Mouse (Mus musculus): Measurements from ENCODE around the gene Hpdl. TPM values are rescaled to one million over a fixed set of nuclear protein-coding genes. Genes with fewer than 3 reads are reported as not detected.

The Hpdl gene
- total RNA-seq, 1 experiment from 2014 or later: not detected

DNA sequence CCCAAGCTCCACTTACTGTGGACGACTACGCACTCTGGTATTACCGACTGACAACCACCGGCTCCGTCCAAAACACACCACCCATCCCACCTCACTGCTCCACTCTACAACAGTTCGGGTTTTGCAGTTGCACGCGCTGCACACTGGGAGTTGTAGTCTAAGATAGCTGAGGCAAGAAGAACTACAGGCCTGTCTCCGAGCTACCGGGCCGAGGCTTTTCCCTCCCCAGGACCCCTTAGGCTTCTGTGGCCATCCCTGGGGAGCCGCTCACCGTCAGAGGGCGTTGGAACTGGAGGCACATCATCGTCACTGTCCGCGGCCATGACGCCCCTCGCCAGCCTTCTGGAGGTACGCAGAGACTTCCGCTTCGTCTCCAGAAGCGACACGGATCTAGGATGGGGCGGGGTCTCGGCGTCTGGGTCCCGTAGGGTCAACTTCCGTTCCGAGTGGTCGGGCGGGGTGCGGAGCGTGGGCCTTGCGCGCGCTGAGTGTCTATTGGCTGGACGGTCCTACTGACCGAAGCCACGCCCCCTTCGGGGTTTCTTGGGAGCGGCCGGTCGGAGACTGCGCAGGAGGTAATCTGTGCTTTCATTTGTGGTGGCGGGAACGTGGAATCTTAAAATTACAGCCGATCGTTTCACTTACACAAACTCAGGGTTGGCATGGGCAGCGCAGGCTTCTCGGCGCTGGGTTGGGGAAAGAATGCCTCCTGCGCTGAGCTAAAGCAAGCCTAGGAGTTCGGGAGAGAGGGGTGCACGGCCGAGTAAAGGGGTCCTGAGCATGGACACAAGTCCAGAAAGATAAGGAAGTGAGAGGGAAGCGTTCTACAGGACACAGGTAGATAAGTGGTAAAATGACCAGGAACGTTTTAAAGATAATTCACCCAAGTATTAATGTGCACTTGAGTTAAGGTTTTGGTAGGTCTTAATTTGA, 14.0 kb downstream of the Hpdl start, which contains the start of the genes Toe1 and Mutyh:
Gene Toe1 (minus strand): TSS at position 444 of the 933 bp plus-strand sequence.
Gene Mutyh (plus strand): TSS at position 527 of the 933 bp plus-strand sequence.
- peak; percentile 96 for ATAC-seq (replicated peaks; ENCODE audit: insufficient number of reproducible peaks, low FRiP score, low TSS enrichment, poor library complexity, severe bottlenecking)

DNA sequence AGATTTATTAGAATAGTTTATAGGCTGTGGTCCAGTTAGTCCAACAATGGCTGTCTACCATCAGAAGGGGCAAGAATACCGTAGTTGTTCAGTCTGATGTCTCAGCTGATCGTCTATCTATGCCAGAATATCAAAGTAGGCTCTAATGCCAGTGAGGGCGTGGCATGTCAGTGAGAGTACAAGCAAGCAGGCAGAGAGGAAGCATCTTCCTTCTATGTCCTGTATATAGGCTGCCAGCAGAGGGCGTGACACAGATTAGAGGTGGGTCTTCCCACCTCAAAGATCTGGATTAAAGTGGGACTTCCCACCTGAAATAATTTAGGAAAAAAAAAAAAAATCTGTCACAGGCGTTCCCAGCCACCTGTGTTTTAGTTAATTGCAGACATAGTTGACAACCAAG, 21.6 kb downstream of the Hpdl start:
- ATAC-seq (replicated peaks; ENCODE audit: insufficient number of reproducible peaks, low FRiP score, low TSS enrichment, poor library complexity, severe bottlenecking): 0 out of 2 replicates have a peak, but pooled peaks have one; percentile 52

DNA sequence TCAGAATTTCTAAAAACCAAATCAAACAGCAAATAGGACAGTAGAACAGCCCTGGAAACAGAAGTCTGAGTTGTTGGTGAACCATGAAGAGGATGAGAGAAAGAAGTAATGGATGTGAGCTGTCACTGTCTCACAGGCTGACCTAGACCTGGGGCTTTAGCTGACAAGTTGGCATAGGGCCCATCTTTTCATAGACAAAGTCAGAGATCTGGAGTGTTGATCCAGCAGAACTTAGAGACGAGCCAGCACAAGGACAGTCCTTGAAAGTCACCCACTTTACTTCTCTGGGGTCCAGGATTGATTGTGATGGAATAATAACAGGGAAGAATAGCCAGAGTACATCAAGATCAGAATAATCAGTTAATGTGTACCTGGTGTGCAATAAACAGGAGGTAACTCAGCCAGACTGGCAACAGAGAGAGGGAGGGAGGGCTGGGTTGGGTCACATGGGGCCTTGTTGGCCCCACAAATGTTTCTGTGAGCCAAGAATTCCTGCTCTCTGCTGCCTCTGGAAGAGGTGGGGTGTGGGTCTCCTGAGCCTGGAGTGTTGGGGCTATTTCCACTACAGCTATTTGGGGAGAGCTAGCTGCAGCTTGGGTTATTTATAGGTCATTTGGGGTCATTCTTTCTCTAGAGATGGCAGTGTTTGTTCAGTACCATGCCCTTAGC, 24.9 kb downstream of the Hpdl start:
- ATAC-seq (replicated peaks; ENCODE audit: insufficient number of reproducible peaks, low FRiP score, low TSS enrichment, poor library complexity, severe bottlenecking): no peak

DNA sequence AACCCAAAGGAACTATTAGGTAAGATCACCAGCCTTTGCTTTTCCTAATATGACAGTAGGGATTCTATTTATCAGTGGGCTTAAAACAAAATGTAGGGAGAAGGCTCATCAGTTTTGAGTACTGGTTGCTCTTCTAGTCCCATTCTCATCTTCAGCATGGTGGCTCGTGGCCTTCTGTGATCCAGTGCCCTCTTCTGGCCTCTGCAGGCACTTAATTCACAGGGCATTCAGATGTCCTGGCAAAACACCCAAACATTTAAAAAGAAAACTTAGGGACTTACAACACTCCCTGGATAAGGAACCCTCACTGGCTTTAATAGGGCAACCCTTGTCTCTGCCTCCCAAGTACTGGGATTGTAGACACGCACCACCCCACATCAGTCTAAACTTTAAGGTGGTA, 27.2 kb downstream of the Hpdl start:
- no peak for ATAC-seq (replicated peaks; ENCODE audit: insufficient number of reproducible peaks, low FRiP score, low TSS enrichment, poor library complexity, severe bottlenecking)

DNA sequence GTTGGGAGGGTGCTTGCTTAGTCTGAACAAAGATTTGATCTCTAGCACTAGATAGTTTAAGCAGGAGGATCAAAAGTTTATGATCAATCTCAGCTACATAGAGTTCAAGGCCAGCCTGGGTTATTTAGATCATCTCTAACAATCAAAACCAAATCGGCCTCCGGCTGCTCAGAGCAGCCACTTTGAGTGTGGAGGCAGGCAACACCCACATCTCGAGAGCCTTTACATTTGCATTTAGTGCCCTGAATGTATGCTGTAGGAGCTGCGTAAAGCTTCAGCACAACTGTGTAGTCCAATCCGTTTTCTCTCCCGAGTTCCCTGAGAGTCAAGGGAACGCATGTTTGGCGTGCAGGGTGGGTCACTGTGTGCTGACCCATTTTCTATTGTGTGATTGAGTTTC, 29.1 kb downstream of the Hpdl start:
- no peak for ATAC-seq (replicated peaks; ENCODE audit: insufficient number of reproducible peaks, low FRiP score, low TSS enrichment, poor library complexity, severe bottlenecking)

DNA sequence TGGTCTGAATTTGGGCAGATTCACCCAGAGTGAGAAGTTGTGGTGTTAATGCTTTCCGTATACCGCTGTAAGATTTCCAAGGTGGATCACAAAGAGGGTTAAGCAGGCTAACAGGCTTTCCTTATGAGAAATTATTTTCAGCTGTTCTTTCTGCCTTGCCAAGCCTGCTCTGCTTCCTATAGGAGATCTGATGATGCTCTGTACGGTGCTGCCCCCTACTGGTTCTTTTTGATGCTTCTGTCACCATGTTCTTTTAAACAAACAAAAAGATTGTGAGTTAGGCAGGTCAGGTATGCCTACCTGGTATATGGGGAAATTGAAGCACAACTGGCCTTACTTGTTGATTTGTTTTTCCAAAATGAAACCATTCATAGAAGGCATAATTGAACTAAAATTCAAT, 32.6 kb downstream of the Hpdl start:
- ATAC-seq (replicated peaks; ENCODE audit: insufficient number of reproducible peaks, low FRiP score, low TSS enrichment, poor library complexity, severe bottlenecking): peak; percentile 78

DNA sequence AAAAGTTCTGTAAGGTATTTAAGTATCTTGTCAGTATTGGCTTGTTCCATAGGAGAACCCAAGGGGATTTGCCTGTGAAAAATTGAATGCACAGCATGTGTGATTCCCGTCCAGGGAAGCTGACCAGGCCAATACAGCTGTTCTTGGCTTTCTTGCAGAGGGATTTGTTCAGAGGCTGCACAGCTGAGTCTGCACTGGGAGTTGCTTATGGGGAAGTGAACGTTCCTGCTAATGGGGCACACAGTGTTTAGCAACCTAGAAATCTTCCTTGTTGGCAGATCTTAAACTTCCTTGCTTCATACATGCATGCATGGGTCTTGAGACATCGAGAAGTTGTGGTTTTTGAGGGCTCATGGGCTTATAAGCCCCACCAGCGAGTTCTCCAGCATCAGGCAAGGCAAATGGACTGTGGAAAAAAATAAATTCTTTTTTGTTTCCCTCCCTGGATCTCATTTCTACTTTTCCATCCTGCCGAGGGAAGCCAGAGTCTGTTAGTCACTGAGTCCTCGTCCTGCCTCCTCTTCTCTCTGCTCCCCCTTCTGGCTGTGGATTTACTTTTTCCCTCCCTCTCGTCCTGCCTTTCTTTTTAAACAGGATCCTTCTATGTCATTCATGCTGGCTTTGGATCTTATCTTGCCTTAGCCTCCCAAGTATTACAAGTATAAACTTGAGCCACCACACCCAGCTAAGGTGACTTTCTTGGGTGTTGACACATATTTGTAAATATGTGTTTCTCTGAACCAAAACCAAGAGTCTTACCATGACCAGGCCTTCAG, 33.3 kb downstream of the Hpdl start:
- ATAC-seq (replicated peaks; ENCODE audit: insufficient number of reproducible peaks, low FRiP score, low TSS enrichment, poor library complexity, severe bottlenecking): peak; percentile 91

DNA sequence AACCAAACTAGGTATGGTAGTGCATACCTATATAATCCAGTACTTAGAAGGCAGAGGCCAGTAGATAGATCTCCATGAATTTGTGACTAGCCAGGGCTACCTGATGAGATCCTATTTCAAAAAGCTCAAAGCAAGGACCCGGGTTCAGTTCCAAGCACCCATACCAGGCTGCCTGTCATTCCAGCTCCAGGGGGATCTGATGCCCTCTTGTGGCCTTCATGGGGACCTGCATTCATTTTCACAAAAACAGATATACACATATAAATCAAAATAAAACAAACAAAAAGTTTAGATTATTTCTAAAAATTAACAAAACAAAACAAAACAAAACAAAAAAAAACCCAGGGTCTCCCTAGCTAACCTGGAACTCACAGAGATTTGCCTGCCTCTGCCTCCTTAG, 34.9 kb downstream of the Hpdl start:
- no peak for ATAC-seq (replicated peaks; ENCODE audit: insufficient number of reproducible peaks, low FRiP score, low TSS enrichment, poor library complexity, severe bottlenecking)

DNA sequence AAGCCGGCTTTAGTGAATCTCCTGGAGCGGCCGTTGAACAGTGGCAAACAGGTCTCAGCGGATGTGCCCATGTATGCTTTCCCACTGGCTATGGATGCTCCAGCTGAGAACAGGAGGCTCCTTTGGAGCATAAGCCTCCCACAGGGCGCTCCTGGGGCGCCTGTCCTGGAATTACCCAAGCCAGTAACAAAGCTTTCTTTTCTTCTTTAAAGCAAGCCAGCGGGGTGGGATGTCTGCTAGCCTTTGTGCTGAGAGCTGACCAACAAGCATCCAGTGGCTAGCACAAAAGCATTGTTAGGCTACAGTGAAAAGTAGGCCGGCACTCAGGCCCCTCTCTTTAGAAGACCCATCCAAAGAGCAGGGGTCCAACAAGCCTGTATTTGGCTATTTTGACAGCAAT, 39.3 kb downstream of the Hpdl start:
- ATAC-seq (replicated peaks; ENCODE audit: insufficient number of reproducible peaks, low FRiP score, low TSS enrichment, poor library complexity, severe bottlenecking): no peak

DNA sequence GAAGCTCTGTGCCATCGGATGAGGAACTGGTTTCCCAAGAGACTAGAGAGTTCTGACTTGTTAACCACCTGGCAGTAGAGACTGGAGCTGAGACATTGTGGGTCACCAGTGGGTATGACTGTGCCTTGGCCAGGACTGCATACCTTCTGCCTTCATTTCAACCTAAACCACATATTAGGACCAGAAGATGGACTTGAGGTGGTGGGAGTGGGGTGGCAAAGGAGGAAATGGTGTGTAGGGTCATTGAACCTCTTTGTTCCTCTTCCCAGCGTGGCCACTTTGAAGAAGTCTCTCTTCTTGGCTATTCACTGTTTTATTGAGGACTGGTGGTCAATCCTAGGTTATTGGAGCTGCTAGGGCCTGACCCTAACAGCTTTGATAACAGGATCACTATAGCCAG, 40.1 kb downstream of the Hpdl start:
- ATAC-seq (replicated peaks; ENCODE audit: insufficient number of reproducible peaks, low FRiP score, low TSS enrichment, poor library complexity, severe bottlenecking): no peak

DNA sequence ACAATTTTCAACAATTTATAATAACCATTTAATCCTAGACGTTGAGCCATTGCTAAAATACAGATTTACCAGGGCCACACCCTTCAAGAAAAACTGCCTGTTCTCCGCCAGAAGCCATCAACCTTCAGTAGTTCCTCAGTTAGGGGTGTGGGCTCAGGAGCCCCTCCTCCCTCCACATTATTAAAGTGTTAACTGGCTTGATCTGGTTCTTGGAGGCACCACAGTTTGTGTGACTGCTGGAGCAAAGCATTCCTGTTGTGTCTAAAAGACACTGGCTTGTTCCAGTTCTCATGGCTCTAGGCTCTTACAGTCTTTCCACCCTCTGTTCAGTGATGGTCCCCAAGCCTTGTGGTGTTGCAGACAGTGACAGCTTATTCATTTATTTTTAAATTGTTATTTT, 41.0 kb downstream of the Hpdl start:
- no peak for ATAC-seq (replicated peaks; ENCODE audit: insufficient number of reproducible peaks, low FRiP score, low TSS enrichment, poor library complexity, severe bottlenecking)

DNA sequence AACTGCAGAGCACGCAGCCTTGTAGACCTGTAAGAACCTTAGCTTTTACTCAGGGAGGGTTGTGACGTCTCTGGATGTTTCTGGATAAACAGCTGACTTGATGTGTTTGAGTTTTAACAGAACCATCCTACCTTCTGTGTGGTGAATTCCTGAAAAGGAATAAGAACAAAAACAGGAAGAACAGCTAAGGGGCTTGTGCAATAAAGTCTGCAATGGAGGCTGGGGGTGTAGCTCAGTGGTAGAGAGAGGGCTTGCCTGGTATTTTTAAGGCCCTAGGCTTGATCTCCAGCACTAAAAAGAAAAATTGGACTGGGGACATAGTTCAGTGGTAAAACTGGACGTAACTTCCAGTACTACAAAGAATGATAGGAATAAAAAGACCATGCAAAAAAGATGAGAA, 44.4 kb downstream of the Hpdl start:
- ATAC-seq (replicated peaks; ENCODE audit: insufficient number of reproducible peaks, low FRiP score, low TSS enrichment, poor library complexity, severe bottlenecking): no peak

DNA sequence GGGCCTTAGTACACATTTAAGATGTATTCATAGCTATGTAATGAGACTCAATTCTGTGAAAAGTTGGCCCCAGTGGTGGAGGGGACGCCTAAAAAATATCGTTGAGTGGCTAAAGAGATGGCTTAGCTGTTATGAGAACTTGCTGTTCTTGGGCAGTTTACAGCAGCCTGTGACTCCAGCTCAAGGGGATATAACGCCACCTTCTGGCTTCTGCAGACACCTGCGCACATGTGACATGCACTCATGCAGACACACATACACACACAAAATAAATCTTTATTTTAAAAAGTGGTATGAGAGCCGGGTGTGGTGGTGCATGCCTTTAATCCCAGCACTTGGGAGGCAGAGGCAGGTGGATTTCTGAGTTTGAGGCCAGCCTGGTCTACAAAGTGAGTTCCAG, 45.1 kb downstream of the Hpdl start:
- no peak for ATAC-seq (replicated peaks; ENCODE audit: insufficient number of reproducible peaks, low FRiP score, low TSS enrichment, poor library complexity, severe bottlenecking)

Other genes with a start within 250 kb of the Hpdl start
- 4.8 to 9.3 TPM (median 5.5 TPM) in 3 replicates for gene Ccdc17, start 225.1 kb downstream of the Hpdl start, total RNA-seq (2017)
- gene Nasp, start 193.8 kb downstream of the Hpdl start, total RNA-seq (2017): 146 to 159 TPM (median 150 TPM) in 3 replicates
- gene Akr1a1, start 170.0 kb downstream of the Hpdl start, total RNA-seq (2017): 380 to 470 TPM (median 418 TPM) in 3 replicates
- gene Prdx1, start 136.2 kb downstream of the Hpdl start, total RNA-seq (2017): 173 to 407 TPM (median 323 TPM) in 3 replicates
- gene Mmachc, start 113.3 kb downstream of the Hpdl start, total RNA-seq (2017): 1.6 to 3.3 TPM (median 2.4 TPM) in 3 replicates
- 4.7 to 14.7 TPM (median 10.7 TPM) in 3 replicates for gene Ccdc163, start 113.2 kb downstream of the Hpdl start, total RNA-seq (2017)
- gene Tesk2, start 100.8 kb downstream of the Hpdl start, total RNA-seq (2017): 3.6 to 9.1 TPM (median 5.9 TPM) in 3 replicates
- gene Toe1, start 14.1 kb downstream of the Hpdl start, total RNA-seq (2017): 32.9 to 53.5 TPM (median 37.8 TPM) in 3 replicates
- gene Mutyh, start 14.0 kb downstream of the Hpdl start, total RNA-seq (2017): 3.2 to 8.0 TPM (median 4.5 TPM) in 3 replicates
- gene Zswim5, start 55.7 kb upstream of the Hpdl start, total RNA-seq (2017): 0.10 to 0.19 TPM in 2 of 3 replicates, not detected in the other
- gene Urod, start 172.7 kb upstream of the Hpdl start, total RNA-seq (2017): 41.5 to 48.3 TPM (median 42.0 TPM) in 3 replicates
- 30.1 to 41.4 TPM (median 32.5 TPM) in 3 replicates for gene Hectd3, start 173.6 kb upstream of the Hpdl start, total RNA-seq (2017)
- gene Eif2b3, start 197.7 kb upstream of the Hpdl start, total RNA-seq (2017): 12.4 to 16.2 TPM (median 13.1 TPM) in 3 replicates

All from monocyte, adult 5-6 weeks (primary cell).